ENCODE assay signal across 16 mouse cellular contexts in the genomic region with DNA sequence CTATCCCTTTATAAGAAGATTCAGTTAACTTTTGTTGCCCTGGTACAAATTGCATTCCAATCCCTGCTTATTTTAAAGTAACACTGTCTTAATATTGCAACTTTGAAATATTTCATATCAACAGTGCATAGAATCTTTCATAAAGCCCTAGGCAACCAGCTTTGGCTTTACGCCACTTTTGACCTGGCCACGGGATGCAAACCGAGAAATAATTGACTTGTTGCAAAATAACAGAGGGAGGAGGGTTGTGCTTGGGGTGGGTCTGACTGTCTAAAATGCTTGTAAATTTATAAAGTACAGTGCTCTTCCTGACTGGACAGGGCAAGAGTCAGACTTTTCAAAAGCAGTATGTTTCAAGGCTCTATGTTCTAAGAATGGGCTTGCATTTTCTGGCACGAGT. TPM values are rescaled to one million over a fixed set of nuclear protein-coding genes. Genes with fewer than 3 reads are reported as not detected.
"Had no signal": no experiment of that assay in that cellular context is flagged by ENCODE, and none has a peak within 500 bp of the region (broad histone marks: within the 10 kb centered on the region; RNA-seq: fewer than 3 reads in every experiment).

No protein-coding gene starts in this region.

- H3K4me3 ChIP-seq: left cerebral cortex, adult 2 months; limb, embryonic 10.5 days; liver, embryonic 12.5 days; lung, embryonic 15.5 days; megakaryocyte, embryonic 14.5 days; midbrain, embryonic 12.5 days had no signal

- H3K27ac ChIP-seq: left cerebral cortex, adult 2 months; limb, embryonic 10.5 days; liver, embryonic 12.5 days; lung, embryonic 15.5 days; macrophage; midbrain, embryonic 12.5 days; stomach, postnatal 0 days had no signal

- H3K9ac ChIP-seq: liver, embryonic 12.5 days; lung, embryonic 15.5 days; midbrain, embryonic 12.5 days had no signal

- H3K9me3 ChIP-seq: limb, embryonic 10.5 days; liver, embryonic 12.5 days; lung, embryonic 15.5 days; megakaryocyte, embryonic 14.5 days; midbrain, embryonic 12.5 days had no signal

- H3K27me3 ChIP-seq: liver, embryonic 12.5 days; lung, embryonic 15.5 days; megakaryocyte, embryonic 14.5 days; midbrain, embryonic 12.5 days had no signal

- ATAC-seq: intestine, embryonic 16.5 days; liver, embryonic 12.5 days; midbrain, embryonic 16.5 days had no signal

- H3K4me1 ChIP-seq: liver, embryonic 12.5 days; lung, embryonic 15.5 days had no signal

- H3K36me3 ChIP-seq: limb, embryonic 10.5 days; liver, embryonic 12.5 days; lung, embryonic 15.5 days; midbrain, embryonic 12.5 days had no signal

- H3K4me2 ChIP-seq: liver, embryonic 12.5 days; lung, embryonic 15.5 days; midbrain, embryonic 12.5 days had no signal

- DNase-seq: lung, postnatal 14 days; right cerebral cortex, adult 18-20 months; right cerebral cortex, postnatal 25 days; thymus, adult 2 months; thymus, postnatal 36 days had no signal

RNA-seq across cellular contexts. Expression of gene Atp6ap1l, which starts 59.4 kb away (rescaled TPM):
- polyA plus RNA-seq: intestine, embryonic 16.5 days; liver, embryonic 12.5 days; lung, embryonic 15.5 days; macrophage; midbrain, embryonic 12.5 days; small intestine, adult 2 months had no signal
